Mouse (Mus musculus) ovary, postnatal 10 days (tissue): ENCODE measurements around the gene Nxph3.
"Not testable (repeated sequence)": the region's sequence is repeated elsewhere in the genome, so short reads cannot be mapped to it uniquely, and the experiment has no call there.

Source experiments
- DNase-seq: peaks from one replicate; pipeline ENCODE4 v3.0.0; 2022; ENCODE audit warnings: low spot score

Gene Nxph3

GRCm38 (mm10) chr11:95519299-95519698 lies 4.9 kb upstream of the Nxph3 start:
- no peak for DNase-seq

DNA sequence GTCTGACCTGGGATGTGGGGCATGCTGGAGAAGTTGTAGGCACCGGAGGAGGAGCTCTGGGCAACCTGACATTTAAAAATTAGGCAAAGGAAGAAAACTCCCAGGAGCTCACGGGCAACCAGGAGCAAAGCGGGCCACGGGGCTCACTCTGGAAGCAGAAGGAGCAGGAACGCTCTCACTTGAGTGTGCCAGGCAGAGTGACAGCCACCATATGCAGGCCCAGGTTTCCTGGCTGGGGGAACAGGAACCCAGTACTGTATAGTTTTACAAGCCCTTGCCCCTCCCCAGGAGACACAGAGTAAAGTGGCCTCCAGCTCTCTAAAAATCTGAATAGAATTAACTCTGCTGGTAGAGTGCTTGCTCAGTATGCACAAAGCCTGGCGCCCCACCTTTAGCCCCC lies 2.8 kb upstream of the Nxph3 start:
- no peak for DNase-seq

GRCm38 (mm10) chr11:95516491-95516911 lies 2.1 kb upstream of the Nxph3 start:
- DNase-seq: no peak

- DNase-seq: no peak
Observed at GRCm38 (mm10) chr11:95515376-95516323, 1.3 kb upstream of the Nxph3 start.

- no peak for DNase-seq
Observed at GRCm38 (mm10) chr11:95513461-95514297, 691 bp downstream of the Nxph3 start.

GRCm38 (mm10) chr11:95512383-95512782 lies 2.0 kb downstream of the Nxph3 start:
- DNase-seq: no peak

- no peak for DNase-seq
Observed at GRCm38 (mm10) chr11:95511919-95512318, 2.5 kb downstream of the Nxph3 start.

- DNase-seq: no peak
Observed at GRCm38 (mm10) chr11:95510631-95511030, 3.7 kb downstream of the Nxph3 start.

GRCm38 (mm10) chr11:95509126-95509717 lies 5.1 kb downstream of the Nxph3 start:
- DNase-seq: no peak

DNA sequence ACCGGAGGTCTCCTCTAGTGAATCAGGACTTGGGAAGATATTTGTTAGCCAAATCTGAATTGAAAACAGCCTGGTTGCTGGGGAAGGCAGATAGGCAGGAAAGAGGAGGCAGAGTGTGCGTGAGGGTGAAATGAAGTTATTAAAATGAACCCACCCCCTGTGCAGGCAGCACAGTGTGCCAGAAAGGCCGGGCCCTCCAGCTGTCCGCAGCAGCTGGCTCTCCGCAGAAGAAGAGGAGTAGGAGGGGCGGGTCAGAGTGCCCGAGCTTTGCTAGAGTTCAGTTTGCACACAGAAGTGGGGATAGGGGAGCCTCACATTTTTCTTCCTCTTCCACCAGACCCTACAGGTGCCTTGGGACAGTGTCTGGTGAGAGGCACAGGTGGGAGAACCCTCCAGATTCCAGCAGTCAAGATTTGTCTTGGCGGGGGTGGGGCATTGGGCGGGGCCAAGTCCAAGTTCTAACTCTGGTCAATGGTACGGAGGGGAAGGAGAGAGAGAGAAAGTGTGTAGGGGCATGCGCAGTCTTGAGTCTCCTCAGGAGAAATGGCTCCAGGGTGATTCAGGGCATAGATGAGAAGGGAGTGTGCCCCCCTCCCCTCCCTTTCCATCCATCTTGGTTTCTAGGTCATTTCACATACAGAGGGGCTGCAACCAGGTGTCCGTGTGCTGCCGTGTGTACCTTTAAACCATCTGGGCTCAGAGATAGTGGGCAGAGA lies 6.0 kb downstream of the Nxph3 start:
- no peak for DNase-seq

DNA sequence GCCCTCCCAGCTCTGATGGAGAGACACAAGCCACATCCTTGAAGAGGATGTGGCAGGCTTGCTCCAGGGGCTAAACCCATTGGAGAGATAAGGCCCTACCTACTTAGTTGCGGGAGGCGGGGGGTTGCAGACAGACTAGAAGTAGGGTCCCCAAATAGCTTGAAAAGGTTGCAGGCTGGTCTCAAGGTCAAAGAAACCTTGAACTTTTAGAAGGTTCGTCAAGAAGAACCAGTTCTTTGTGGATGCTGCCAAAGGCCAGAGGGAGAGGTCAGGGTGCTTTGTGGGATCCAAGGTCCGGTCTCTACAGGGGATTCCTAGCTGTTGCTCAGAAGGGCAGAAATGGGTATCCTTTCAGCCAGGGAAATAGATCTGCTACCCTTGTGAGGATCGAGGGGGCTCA lies 6.6 kb downstream of the Nxph3 start:
- DNase-seq: no peak

- DNase-seq: no peak
Observed at GRCm38 (mm10) chr11:95507041-95507716, 7.2 kb downstream of the Nxph3 start.

GRCm38 (mm10) chr11:95504271-95504731 lies 10.1 kb downstream of the Nxph3 start:
- no peak for DNase-seq

- DNase-seq: no peak
Observed at GRCm38 (mm10) chr11:95503581-95504180, 10.7 kb downstream of the Nxph3 start.

DNA sequence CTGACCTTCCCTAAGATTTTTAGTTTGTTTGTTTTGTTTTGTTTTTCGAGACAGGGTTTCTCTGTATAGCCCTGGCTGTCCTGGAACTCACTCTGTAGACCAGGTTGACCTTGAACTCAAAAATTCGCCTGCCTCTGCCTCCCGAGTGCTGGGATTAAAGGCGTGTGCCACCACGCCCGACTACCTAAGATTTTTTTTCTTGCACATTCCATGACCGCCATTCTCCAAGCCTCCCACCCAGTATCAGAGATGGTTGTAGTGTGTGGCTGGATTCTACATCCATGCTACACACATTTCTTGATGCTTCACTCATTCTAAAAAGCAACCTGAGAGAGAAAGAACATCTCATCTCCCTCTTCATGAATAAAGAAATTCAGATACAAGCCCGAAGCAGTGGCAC lies 12.5 kb downstream of the Nxph3 start:
- DNase-seq: not testable (repeated sequence)

DNA sequence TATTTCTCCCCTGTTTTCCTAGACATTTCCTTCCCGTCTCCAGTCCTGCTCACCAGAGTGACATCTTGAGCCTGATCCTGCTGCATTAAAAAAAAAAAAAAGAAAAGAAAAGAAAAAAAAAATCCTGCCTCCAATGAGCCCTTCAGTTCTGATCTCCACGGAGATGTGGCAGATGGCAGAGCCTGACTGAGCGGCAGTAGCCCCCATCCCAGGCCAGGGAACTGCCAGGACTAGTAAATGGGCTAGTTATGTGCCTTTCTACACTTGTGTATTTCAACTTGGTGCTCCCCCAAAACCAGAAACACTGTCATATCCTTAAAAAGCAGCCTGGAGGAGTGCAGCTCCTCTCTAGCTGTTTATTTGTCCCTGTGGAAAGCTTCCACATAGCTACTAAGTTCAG lies 13.5 kb downstream of the Nxph3 start:
- no peak for DNase-seq

DNA sequence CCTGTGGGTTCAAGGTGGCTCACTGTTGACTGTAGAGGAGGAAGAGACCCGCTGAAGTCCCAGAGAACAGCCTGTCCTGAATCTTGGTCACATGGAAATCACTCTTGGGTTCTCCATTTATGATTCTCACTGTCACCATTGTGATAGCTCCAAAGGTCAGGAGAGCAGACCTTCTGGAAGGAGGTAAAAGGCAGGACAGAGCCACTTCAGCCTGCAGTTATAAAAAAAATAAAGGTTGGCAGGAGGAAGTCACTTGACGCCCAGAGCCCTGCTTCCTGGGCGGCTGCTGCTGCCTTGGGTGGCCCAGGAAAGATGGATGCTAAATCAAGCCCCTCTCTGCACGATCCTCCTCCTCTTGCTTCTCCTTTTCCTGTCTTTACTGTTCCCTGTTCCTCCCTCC lies 14.0 kb downstream of the Nxph3 start:
- no peak for DNase-seq

GRCm38 (mm10) chr11:95497921-95498320 lies 16.4 kb downstream of the Nxph3 start:
- no peak for DNase-seq

DNA sequence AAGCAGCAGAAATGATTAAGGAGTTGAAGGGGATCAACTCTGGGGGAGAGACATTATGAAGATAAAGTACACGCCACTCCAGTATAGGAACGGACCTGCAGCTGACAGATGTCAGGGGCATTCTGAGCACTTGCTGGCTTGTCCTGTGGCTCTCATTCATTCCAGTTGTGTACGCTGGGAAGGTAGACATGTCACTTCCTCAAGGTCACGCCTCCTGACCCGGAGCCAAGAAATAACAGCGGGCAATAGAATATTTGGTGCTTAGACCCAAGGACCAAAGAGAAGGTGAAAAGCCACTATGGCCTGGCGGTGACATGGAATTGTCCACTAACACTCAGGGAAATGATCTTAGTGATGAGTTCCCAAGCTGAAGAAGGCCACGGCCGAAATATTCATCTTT lies 18.5 kb downstream of the Nxph3 start:
- DNase-seq: no peak

GRCm38 (mm10) chr11:95494374-95494773 lies 20.0 kb downstream of the Nxph3 start:
- DNase-seq: no peak

DNA sequence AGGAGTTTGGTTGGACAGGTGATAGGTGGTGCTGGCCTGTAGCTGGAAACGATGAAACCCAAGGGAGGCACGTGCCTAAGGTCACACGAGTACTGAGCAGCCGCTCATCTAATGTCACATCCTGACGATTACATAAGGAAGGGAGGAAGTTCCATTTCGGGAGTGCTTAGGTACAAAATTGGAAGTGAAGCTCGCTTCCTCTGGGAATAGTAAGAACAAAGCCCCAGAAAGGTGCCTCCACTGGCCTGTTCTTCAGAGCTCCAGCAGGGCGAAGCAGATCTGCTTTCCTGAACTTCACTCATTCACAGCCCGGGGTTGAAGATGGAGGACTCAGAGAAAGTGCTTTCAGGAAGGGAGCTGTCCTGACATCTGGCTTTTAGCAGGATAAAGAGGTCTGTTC lies 20.4 kb downstream of the Nxph3 start:
- DNase-seq: no peak
